Mouse (Mus musculus) heart, adult 2 months (tissue): ENCODE results near the gene Kcnk4.

ENCODE experiments used
- CTCF ChIP-seq: fragments of 200-600 bp; IDR thresholded peaks from 2 replicates; pipeline ENCODE4 v1.8.1; 2022; ENCODE audit warnings: antibody characterized with exemption, mild to moderate bottlenecking, moderate library complexity
- EP300 ChIP-seq: fragments of 200-500 bp; IDR thresholded peaks from 2 replicates; pipeline ENCODE4 v1.6.1; 2011; ENCODE audit warnings: low read depth, low read length, control low read depth; ENCODE audit not compliant: insufficient read depth
- POLR2A ChIP-seq: fragments of 200-500 bp; IDR thresholded peaks from 2 replicates; pipeline ENCODE4 v1.6.1; 2011; ENCODE audit warnings: mild to moderate bottlenecking, low read depth, low read length, control low read depth; ENCODE audit not compliant: insufficient read depth

- no peak for TF ChIP-seq POLR2A
- no peak for TF ChIP-seq CTCF
- TF ChIP-seq EP300, result no peak
These were observed 34.4 kb upstream of the Kcnk4 start for GRCm38 (mm10) chr19:6968491-6969271.
